Mouse (Mus musculus) forelimb bud, embryonic 11.5 days (tissue): ENCODE data around the gene Slc25a23.

Source experiments
- DNase-seq: peaks from one replicate; pipeline ENCODE4 v3.0.0-alpha.2; 2012; ENCODE audit warnings: low read depth, low spot score

The Slc25a23 gene

GRCm38 (mm10) chr17:57059486-57059977 lies at the start of gene Slc25a23:
Slc25a23 (minus strand) TSS chr17:57059863.
- peak; percentile 50 for DNase-seq

GRCm38 (mm10) chr17:57108666-57109171 lies 49.1 kb upstream of the Slc25a23 start:
- no peak for DNase-seq

- DNase-seq: no peak
Measured at GRCm38 (mm10) chr17:57108040-57108665, 48.5 kb upstream of the Slc25a23 start.

- DNase-seq: no peak
Measured at GRCm38 (mm10) chr17:57107064-57107463, 47.4 kb upstream of the Slc25a23 start.

- DNase-seq: no peak
Measured at GRCm38 (mm10) chr17:57106035-57106368, 46.3 kb upstream of the Slc25a23 start.

GRCm38 (mm10) chr17:57105181-57106034 lies 45.7 kb upstream of the Slc25a23 start, which contains the start of gene Tnfsf9:
Tnfsf9 (plus strand) TSS chr17:57105325.
- DNase-seq: peak; percentile 53

GRCm38 (mm10) chr17:57104496-57104895 lies 44.8 kb upstream of the Slc25a23 start:
- no peak for DNase-seq

- DNase-seq: no peak
Measured at GRCm38 (mm10) chr17:57102276-57102675, 42.6 kb upstream of the Slc25a23 start.

GRCm38 (mm10) chr17:57099629-57100325 lies 40.1 kb upstream of the Slc25a23 start:
- DNase-seq: no peak

GRCm38 (mm10) chr17:57098321-57098720 lies 38.7 kb upstream of the Slc25a23 start:
- DNase-seq: no peak

- peak; percentile 74 for DNase-seq
Measured at GRCm38 (mm10) chr17:57096623-57096920, 36.9 kb upstream of the Slc25a23 start.

GRCm38 (mm10) chr17:57095855-57096622 lies 36.4 kb upstream of the Slc25a23 start:
- peak; percentile 21 for DNase-seq

- DNase-seq: no peak
Measured at GRCm38 (mm10) chr17:57094222-57094621, 34.6 kb upstream of the Slc25a23 start.

GRCm38 (mm10) chr17:57087049-57087832 lies 27.6 kb upstream of the Slc25a23 start, which contains the start of gene Tubb4a:
Tubb4a (minus strand) TSS chr17:57087782.
- DNase-seq: peak; percentile 16

- DNase-seq: no peak
Measured at GRCm38 (mm10) chr17:57085970-57086757, 26.5 kb upstream of the Slc25a23 start.

GRCm38 (mm10) chr17:57082481-57082880 lies 22.8 kb upstream of the Slc25a23 start:
- no peak for DNase-seq

- no peak for DNase-seq
Measured at GRCm38 (mm10) chr17:57081234-57081842, 21.7 kb upstream of the Slc25a23 start.

- DNase-seq: no peak
Measured at GRCm38 (mm10) chr17:57079919-57080318, 20.3 kb upstream of the Slc25a23 start.

GRCm38 (mm10) chr17:57078336-57078735 lies 18.7 kb upstream of the Slc25a23 start, which contains the start of gene Dennd1c:
Dennd1c (minus strand) TSS chr17:57078514.
- DNase-seq: no peak
